Mouse (Mus musculus): ENCODE results near the gene Gbp3.
"Not testable (repeated sequence)": the region's sequence is repeated elsewhere in the genome, so short reads cannot be mapped to it uniquely, and the experiment has no call there.

Gbp3 gene

DNA sequence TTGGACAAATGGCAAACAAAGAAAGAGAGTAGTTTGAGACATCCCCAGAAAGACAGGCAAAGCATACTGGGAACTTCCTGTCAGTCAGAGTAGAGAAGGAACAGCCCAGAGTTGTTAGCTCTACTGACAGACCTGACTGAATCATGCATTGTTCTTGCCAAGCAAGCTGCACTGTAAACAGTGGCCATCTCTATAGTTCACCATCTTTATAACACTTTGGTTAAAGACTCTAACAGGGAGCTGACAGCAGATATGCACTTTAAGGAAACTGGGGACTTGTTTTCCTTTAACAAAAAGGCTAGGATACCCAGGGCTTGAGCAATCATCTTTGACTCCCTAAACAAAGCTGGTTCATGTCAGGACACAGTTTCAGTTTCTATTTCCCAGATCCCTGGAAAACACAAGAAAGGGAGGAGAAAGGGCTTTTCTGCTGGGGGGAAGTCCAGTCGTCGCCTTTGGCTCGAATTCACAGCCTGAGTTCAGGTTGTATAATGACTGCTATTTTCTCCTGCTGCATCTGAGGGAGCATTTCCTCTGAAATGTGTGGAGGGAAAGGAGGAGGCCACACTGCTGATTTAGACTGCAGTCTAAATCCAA, at the start of gene Gbp3:
Gene Gbp3 (plus strand): TSS at position 395 of the 597 bp plus-strand sequence.
- peak in 1 of 2 experiments; percentile 27 for DNase-seq (ENCODE audit: low spot score in 2 of 2)

DNA sequence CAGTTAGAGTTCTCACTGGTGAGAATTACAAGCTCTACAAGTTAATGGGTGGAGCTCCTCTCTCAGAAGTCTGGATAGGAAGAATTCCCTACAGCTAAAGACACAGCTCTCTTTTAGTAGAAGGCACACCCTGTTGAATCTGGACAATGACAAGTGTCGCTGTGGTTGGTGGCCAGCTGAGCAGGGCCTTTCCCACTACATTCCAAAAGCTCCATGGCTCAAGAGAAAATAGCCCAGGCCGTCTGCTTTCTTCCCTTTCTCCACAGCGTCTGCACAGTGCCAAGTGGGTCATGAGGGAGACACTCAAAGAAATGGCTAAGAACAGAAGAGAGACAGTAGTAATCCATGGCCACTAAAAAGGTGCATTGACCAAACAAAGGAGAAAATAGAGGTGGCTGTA, 31.7 kb upstream of the Gbp3 start:
- DNase-seq (ENCODE audit: low spot score in 2 of 2), result no peak

DNA sequence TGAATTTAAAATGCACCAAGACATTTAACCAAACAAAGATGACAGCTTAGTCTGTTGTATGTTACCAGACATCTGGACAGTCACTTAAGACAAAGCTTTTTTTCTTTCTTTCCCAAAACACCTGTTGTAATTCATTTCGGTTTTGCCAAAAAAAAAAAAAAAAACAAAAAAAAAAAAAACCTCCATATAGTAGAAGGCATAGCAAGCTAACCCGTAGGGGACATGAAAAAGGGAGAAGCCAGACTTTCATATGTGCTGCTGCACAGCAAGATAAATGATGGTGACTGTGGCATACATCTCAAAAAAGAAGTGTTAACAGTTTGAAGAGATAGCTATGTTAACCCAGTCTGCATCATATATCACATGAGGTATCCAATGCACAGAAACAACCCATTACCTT, 30.2 kb upstream of the Gbp3 start:
- no peak for DNase-seq (ENCODE audit: low spot score in 2 of 2)

GRCm38 (mm10) chr3:142530087-142530953, 29.5 kb upstream of the Gbp3 start, which contains the start of gene Gbp7:
Gene Gbp7, plus strand, starts transcription at chr3:142530342.
- DNase-seq (ENCODE audit: low spot score in 2 of 2), result peak; percentile 41

DNA sequence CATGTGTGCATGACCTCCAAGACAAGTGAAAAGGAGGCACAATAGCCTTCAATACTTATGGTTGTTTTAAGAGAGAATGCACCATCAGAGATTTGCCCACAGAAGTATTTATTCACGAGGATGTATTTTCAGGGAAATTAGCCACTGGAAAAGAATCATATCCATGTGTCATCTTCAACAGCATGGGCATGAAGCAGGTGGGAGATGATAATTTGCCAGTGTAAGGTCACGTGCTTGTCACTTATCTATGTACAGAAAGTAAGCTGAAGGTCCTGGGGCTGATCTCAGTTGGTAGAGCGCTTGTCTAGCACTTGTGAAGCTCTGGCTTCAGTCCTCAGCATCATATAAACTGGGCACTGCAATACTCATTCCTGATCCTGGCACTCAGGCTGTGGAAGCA, 28.2 kb upstream of the Gbp3 start:
- no peak for DNase-seq (ENCODE audit: low spot score in 2 of 2)

- DNase-seq (ENCODE audit: low spot score in 2 of 2), result no peak
Observed at GRCm38 (mm10) chr3:142533185-142533584, 26.6 kb upstream of the Gbp3 start.

DNA sequence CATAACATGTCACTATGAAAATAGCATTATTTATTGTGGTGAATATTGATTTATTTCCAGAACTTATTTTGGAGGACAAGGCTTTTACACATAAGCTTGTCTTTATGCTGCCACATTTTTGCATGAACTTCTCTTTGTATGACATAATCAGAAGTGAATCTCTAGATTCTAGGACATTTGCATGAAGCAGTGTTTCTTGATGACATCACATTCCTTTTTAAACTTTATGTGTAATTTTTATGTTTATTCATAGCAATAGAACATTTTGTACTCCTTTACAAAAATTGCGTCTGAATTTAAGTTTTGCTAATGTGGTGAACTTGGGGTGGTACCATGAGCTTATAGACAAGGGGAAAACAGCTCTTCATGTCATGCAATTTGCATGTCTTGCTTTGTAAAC, 24.2 kb upstream of the Gbp3 start:
- DNase-seq (ENCODE audit: low spot score in 2 of 2), result no peak

GRCm38 (mm10) chr3:142541391-142541790, 18.4 kb upstream of the Gbp3 start:
- DNase-seq (ENCODE audit: low spot score in 2 of 2), result no peak

DNA sequence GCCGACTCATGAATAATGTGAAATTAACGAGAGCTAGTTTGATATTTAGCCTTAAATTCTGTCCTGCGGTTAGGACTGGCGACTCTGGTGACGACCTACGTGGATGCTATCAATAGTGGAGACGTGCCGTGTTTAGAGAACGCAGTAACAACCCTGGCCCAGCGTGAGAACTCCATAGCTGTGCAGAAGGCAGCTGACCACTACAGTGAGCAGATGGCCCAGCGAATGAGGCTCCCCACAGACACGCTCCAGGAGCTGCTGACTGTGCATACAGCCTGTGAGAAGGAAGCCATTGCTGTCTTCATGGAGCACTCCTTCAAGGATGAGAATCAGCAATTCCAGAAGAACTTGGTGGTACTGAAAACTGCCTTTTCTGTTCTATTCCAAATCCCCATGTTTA, 17.1 kb upstream of the Gbp3 start:
- not testable (repeated sequence) for DNase-seq (ENCODE audit: low spot score in 2 of 2)

GRCm38 (mm10) chr3:142546690-142547089, 13.1 kb upstream of the Gbp3 start:
- DNase-seq (ENCODE audit: low spot score in 2 of 2), result no peak

GRCm38 (mm10) chr3:142550052-142550676, 9.7 kb upstream of the Gbp3 start:
- no peak for DNase-seq (ENCODE audit: low spot score in 2 of 2)

DNA sequence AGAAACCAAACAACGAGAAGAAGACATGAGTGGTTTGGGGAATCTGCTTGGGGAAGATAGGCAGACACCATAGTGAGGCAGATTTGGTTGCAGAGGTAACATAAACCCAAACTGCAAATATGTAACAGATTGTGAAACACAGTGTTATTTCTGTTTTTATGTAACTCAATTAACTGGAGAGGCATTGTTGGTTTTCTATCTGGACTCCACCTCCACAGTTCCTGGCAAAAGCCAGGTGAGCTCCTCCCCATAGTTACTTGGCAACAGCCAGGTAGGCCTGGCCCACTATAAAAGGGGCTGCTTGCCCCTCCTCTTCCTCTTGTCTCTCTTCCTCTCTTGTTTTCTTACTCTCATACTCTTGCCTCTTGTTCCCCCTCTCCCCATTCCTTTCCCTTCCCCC, 5.2 kb upstream of the Gbp3 start:
- DNase-seq (ENCODE audit: low spot score in 2 of 2), result no peak

- DNase-seq (ENCODE audit: low spot score in 2 of 2), result no peak
Observed at GRCm38 (mm10) chr3:142555623-142556022, 4.2 kb upstream of the Gbp3 start.

GRCm38 (mm10) chr3:142560296-142560948, 596 bp downstream of the Gbp3 start:
- peak; percentile 74 to 88 for DNase-seq (ENCODE audit: low spot score in 2 of 2)

DNA sequence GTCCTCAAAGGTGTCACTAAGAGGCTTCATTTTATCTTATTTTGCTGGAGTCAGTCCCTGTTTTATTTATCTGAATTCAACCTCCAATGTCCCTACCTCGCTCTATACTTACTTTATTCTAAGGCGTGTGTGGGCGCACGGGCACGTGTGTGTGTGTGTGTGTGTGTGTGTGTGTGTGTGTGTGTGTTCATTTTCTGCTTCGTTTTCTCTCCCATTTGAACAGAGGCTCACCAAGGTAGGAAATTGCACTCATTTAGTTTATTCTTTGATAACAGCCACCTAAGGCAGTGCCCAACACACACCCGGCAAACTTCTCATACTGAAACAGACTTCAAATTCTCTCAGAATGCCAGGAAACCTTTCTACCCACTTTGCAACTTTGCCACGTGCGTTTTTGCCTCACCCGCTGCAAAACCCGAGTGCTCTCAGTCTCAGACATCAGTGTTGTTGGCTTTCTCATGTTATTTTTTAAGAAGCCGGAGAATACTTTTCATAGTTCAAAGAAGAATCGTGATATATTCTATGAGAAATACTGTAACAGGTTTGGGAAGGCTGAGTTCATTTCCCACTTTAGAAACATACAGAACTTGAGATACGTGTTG, 1.3 kb downstream of the Gbp3 start:
- DNase-seq (ENCODE audit: low spot score in 2 of 2), result no peak

- no peak for DNase-seq (ENCODE audit: low spot score in 2 of 2)
Observed at GRCm38 (mm10) chr3:142561666-142562065, 1.8 kb downstream of the Gbp3 start.

GRCm38 (mm10) chr3:142567490-142567889, 7.7 kb downstream of the Gbp3 start:
- DNase-seq (ENCODE audit: low spot score in 2 of 2), result not testable (repeated sequence)

- no peak for DNase-seq (ENCODE audit: low spot score in 2 of 2)
Observed at GRCm38 (mm10) chr3:142570738-142571137, 10.9 kb downstream of the Gbp3 start.

- no peak for DNase-seq (ENCODE audit: low spot score in 2 of 2)
Observed at GRCm38 (mm10) chr3:142577108-142577507, 17.3 kb downstream of the Gbp3 start.

GRCm38 (mm10) chr3:142578342-142578741, 18.5 kb downstream of the Gbp3 start:
- DNase-seq (ENCODE audit: low spot score in 2 of 2), result no peak

- DNase-seq (ENCODE audit: low spot score in 2 of 2), result no peak
Observed at GRCm38 (mm10) chr3:142583067-142583466, 23.2 kb downstream of the Gbp3 start.

GRCm38 (mm10) chr3:142587386-142587785, 27.6 kb downstream of the Gbp3 start:
- no peak for DNase-seq (ENCODE audit: low spot score in 2 of 2)
